Mouse (Mus musculus) liver, embryonic 13.5 days (tissue): ENCODE measurements around the gene Ggt5. TPM values are rescaled to one million over a fixed set of nuclear protein-coding genes. Genes with fewer than 3 reads are reported as not detected.

ENCODE experiments used
- ATAC-seq: fragments of 200-750 bp; cut with Nextera tagmentation; 2 replicates; pipeline ENCODE4 v1.8.0; 2017; ENCODE audit warnings: low read depth, mild to moderate bottlenecking, moderate number of reproducible peaks, moderate library complexity
- DNase-seq: peaks from one replicate; pipeline ENCODE4 v3.0.0; 2022
- H3K27ac ChIP-seq: fragments of 300-500 bp; sonication (generic); 2 replicates; pipeline ENCODE4 v1.5.1; 2015; ENCODE audit warnings: moderate library complexity, mild to moderate bottlenecking, inconsistent platforms
- H3K27me3 ChIP-seq: fragments of 300-500 bp; sonication (generic); 2 replicates; pipeline ENCODE4 v1.6.1; 2015; ENCODE audit warnings: mild to moderate bottlenecking, inconsistent platforms
- H3K36me3 ChIP-seq: fragments of 300-500 bp; sonication (generic); 2 replicates; pipeline ENCODE4 v1.6.1; 2015; ENCODE audit warnings: mild to moderate bottlenecking, inconsistent platforms
- H3K4me1 ChIP-seq: fragments of 300-500 bp; sonication (generic); replicated peaks from 2 replicates; pipeline ENCODE4 v1.6.1; 2015; ENCODE audit warnings: inconsistent platforms
- H3K4me2 ChIP-seq: fragments of 300-500 bp; sonication (generic); 2 replicates; pipeline ENCODE4 v1.6.1; 2015; ENCODE audit warnings: inconsistent platforms, mild to moderate bottlenecking, moderate library complexity
- H3K4me3 ChIP-seq: fragments of 300-500 bp; sonication (generic); replicated peaks from 2 replicates; pipeline ENCODE4 v1.5.1; 2015; ENCODE audit warnings: mild to moderate bottlenecking, inconsistent platforms
- H3K9ac ChIP-seq: fragments of 300-500 bp; sonication (generic); 2 replicates; pipeline ENCODE4 v1.6.1; 2015; ENCODE audit warnings: mild to moderate bottlenecking, inconsistent platforms
- H3K9me3 ChIP-seq: fragments of 300-500 bp; sonication (generic); replicated peaks from 2 replicates; pipeline ENCODE4 v1.6.1; 2016; ENCODE audit warnings: inconsistent platforms
- WGBS: fragments of 180-500 bp; shearing (Covaris S2); methylation state at CpG from one replicate; pipeline ENCODE4 v1.1.7; 2015; ENCODE audit not compliant: insufficient replicate concordance; 5-methylcytosine and 5-hydroxymethylcytosine counted together
- polyA plus RNA-seq: library from polyadenylated mRNA; unstranded; fragments of >200 nt; fragmentation: Nextera tagmentation; extraction: Ambion mirVana; gene quantifications from 2 replicates; pipeline ENCODE4 v1.2.1, GENCODE M21; 2015

Ggt5 gene
- polyA plus RNA-seq, 1 experiment from 2014 or later, result 0.52 TPM

- Histone ChIP-seq H3K27ac (no peak overlapping the region), H3K27me3 (no peaks in the 10 kb centered on the region), H3K9ac (no peak overlapping the region), H3K4me3 (no peak overlapping the region), H3K36me3 (peaks cover 92% of the 10 kb centered on the region), H3K4me1 (no peaks in the 10 kb centered on the region), H3K9me3 (no peaks in the 10 kb centered on the region), H3K4me2 (no peak overlapping the region)
- no peak for DNase-seq
- no peak for ATAC-seq
- 88% methylated on average over 16 of the region's 16 CpGs for WGBS
Measured at GRCm38 (mm10) chr10:75651381-75652068, 62.4 kb downstream of the Ggt5 start.

- Histone ChIP-seq H3K36me3 (peaks cover 98% of the 10 kb centered on the region), H3K4me1 (no peaks in the 10 kb centered on the region), H3K27ac (no peak overlapping the region), H3K4me3 (no peak overlapping the region), H3K4me2 (no peak overlapping the region), H3K27me3 (no peaks in the 10 kb centered on the region), H3K9me3 (no peaks in the 10 kb centered on the region), H3K9ac (no peak overlapping the region)
- 72% methylated on average over 4 of the region's 4 CpGs for WGBS
- ATAC-seq (no peak), DNase-seq (no peak)
Measured at GRCm38 (mm10) chr10:75654053-75654452, 64.9 kb downstream of the Ggt5 start.

DNA sequence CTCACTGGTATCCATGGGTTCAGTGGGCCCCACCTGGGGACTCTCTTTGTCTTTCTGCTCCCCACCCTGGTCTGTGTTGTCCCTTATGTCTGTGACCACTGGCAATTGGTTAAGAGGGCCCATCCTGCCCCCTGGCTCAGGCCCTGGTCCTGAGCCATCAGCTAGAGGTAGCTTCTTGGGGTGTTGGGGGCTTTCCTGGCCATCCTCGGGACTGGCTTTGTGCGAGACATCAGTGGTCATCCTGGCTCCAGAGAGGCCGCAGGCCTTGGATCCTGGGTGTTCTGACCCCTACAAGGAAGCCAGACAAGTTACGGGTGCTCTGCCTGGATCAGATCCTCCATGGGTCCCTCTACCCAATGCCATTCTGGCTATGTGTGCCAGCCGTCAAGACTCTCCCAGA, 68.0 kb downstream of the Ggt5 start:
- no peak overlapping the region for H3K4me3 ChIP-seq
- WGBS, result 86% methylated on average over 5 of the region's 5 CpGs
- no peak for ATAC-seq
- no peak for DNase-seq
- H3K27me3 ChIP-seq, result no peaks in the 10 kb centered on the region
- H3K36me3 ChIP-seq, result peaks cover 94% of the 10 kb centered on the region
- no peaks in the 10 kb centered on the region for H3K9me3 ChIP-seq
- no peak overlapping the region for H3K9ac ChIP-seq
- no peak overlapping the region for H3K4me2 ChIP-seq
- no peak overlapping the region for H3K27ac ChIP-seq
- no peaks in the 10 kb centered on the region for H3K4me1 ChIP-seq

DNA sequence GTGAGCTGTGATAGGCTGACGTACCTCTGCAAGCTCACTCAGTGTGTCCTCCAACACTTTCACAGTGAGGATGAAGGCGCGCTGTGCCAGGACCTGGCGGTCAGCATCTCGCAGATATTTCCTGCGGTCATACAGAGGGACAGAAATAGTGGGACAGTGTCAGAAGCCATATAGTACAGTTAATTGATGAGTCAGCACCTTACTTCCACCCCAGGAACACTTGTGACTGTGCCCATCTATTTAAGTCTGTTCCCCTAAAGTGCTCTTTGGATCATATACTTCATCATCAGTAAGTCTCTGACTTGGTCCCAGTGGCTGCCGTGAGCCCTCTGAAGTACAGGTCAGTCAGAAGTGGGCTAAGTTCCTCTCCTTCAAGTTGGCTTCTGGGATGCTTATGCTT, 68.6 kb downstream of the Ggt5 start:
- H3K9me3 ChIP-seq, result no peaks in the 10 kb centered on the region
- H3K4me2 ChIP-seq, result no peak overlapping the region
- DNase-seq (no peak), ATAC-seq (no peak)
- no peak overlapping the region for H3K9ac ChIP-seq
- H3K27me3 ChIP-seq, result no peaks in the 10 kb centered on the region
- WGBS, result 96% methylated on average over 7 of the region's 7 CpGs
- no peak overlapping the region for H3K27ac ChIP-seq
- peaks cover 94% of the 10 kb centered on the region for H3K36me3 ChIP-seq
- H3K4me3 ChIP-seq, result no peak overlapping the region
- no peaks in the 10 kb centered on the region for H3K4me1 ChIP-seq

- Histone ChIP-seq H3K4me1 (peaks cover 4% of the 10 kb centered on the region; the same call in 1 of the 2 replicates), H3K27me3 (no peaks in the 10 kb centered on the region), H3K4me2 (no peak overlapping the region), H3K4me3 (no peak overlapping the region), H3K36me3 (peaks cover 81% of the 10 kb centered on the region), H3K9me3 (no peaks in the 10 kb centered on the region), H3K27ac (no peak overlapping the region), H3K9ac (no peak overlapping the region)
- no peak for ATAC-seq
- DNase-seq, result no peak
- 81% methylated on average over 6 of the region's 6 CpGs for WGBS
Measured at GRCm38 (mm10) chr10:75661381-75661780, 72.2 kb downstream of the Ggt5 start.

DNA sequence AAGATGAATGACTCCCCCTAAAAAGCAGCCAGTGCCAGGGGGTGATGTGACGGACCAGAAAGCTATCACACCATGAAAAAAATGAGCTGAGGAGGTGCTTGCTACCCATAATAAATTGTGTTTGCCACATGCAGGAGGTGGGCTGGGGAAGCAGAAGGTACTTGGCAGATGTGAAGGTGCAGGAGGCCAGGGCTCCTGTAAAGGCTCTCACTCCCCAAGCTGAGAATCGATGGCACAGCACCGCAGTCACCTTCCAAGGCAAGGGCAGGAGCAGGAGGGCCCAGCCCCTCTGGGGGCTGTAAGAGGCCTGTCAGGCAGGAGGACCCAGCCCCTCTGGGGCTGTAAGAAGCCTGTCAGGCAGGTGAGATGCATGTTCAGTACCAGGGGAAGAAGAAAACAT, 72.7 kb downstream of the Ggt5 start:
- Histone ChIP-seq H3K36me3 (peaks cover 78% of the 10 kb centered on the region), H3K9me3 (no peaks in the 10 kb centered on the region), H3K27me3 (peaks cover 5% of the 10 kb centered on the region; the same call in 1 of the 2 replicates), H3K4me3 (no peak overlapping the region), H3K9ac (no peak overlapping the region), H3K4me2 (no peak overlapping the region), H3K4me1 (peaks cover 9% of the 10 kb centered on the region), H3K27ac (no peak overlapping the region)
- DNase-seq (no peak), ATAC-seq (no peak)
- WGBS, result 85% methylated on average over 3 of the region's 3 CpGs

- peaks cover 12% of the 10 kb centered on the region for H3K27me3 ChIP-seq
- DNase-seq, result no peak
- H3K9ac ChIP-seq, result no peak overlapping the region
- H3K4me2 ChIP-seq, result no peak overlapping the region
- no peak overlapping the region for H3K4me3 ChIP-seq
- H3K36me3 ChIP-seq, result peaks cover 71% of the 10 kb centered on the region
- ATAC-seq, result no peak
- H3K27ac ChIP-seq, result no peak overlapping the region
- no peaks in the 10 kb centered on the region for H3K9me3 ChIP-seq
- WGBS, result 85% methylated on average over 4 of the region's 4 CpGs
- H3K4me1 ChIP-seq, result peaks cover 16% of the 10 kb centered on the region
Measured at GRCm38 (mm10) chr10:75662575-75662974, 73.4 kb downstream of the Ggt5 start.

DNA sequence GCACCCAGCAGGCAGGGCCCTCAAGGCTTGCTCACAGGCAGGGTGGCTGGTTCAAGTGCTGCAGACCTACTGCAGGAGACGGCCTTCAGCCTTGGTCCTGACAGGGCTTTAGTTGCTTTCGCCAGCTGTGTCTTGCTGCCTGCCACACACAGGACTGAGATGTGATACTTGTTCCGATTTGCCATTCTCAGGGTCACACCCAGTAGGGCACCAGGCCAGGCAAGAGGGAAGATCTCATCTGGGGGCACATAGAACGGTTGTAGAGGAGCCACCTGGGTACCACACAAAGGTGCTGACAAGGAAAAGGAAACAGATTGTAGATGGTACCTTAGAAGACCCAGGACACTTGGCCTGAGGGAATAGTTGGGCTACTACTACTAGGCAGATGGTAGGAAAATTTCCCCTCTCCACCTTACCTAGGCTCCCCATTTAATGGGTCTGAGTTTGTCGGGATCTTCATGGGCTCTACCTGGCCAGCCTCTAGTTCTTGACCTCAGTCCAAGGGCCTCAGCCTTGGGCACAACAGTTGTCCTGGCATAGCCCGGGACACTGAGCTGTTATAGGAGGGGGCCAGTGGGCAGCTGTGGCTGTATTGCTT, 75.6 kb downstream of the Ggt5 start:
- peaks cover 27% of the 10 kb centered on the region for H3K4me1 ChIP-seq
- H3K9ac ChIP-seq, result no peak overlapping the region
- ATAC-seq (no peak), DNase-seq (no peak)
- peaks cover 60% of the 10 kb centered on the region for H3K36me3 ChIP-seq
- 85% methylated on average over 6 of the region's 6 CpGs for WGBS
- H3K4me3 ChIP-seq, result no peak overlapping the region
- H3K27me3 ChIP-seq, result peaks cover 26% of the 10 kb centered on the region
- H3K27ac ChIP-seq, result no peak overlapping the region
- H3K4me2 ChIP-seq, result no peak overlapping the region
- H3K9me3 ChIP-seq, result no peaks in the 10 kb centered on the region

DNA sequence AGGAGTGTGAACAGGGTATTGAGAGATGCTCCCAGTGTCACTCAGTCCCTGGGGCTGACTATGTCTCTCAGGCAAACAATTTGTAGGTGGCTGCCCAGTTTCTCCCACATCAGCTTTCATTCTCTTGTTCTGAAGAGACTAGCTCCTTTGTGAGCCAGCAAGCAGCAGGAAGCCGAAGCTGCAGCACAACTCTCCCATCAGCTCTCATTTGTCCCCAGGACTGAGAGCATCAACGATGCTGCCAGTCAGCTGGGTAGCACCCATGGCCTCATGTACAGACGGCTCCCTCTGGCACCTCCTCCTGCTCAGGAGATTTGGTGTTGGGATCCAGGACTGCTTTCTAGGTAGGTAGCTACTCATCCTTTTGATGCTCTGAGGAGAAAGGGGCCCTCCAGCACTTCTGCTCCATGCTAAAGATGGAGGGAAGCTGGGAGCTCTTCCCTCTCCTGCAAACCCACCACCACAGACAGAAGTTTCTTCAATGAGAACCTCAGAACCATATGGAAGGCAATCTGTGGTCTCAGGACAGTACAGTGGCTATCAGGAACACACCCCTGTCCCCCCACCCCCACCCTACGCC, 77.4 kb downstream of the Ggt5 start:
- 64% methylated on average over 4 of the region's 4 CpGs for WGBS
- peaks cover 61% of the 10 kb centered on the region for H3K36me3 ChIP-seq

More for the DNA sequence above, 77.4 kb downstream of the Ggt5 start:
- Histone ChIP-seq H3K4me1 (peaks cover 27% of the 10 kb centered on the region), H3K27me3 (peaks cover 26% of the 10 kb centered on the region), H3K27ac (no peak overlapping the region), H3K4me3 (peak overlapping the region; percentile 71), H3K4me2 (peak overlapping the region; percentile 97), H3K9ac (peak overlapping the region; percentile 78; the same call in 1 of the 2 replicates), H3K9me3 (no peaks in the 10 kb centered on the region)
- ATAC-seq, result no peak
- DNase-seq, result no peak
